Mouse (Mus musculus) cortical plate, adult 2 months (tissue): ENCODE measurements around the gene Cox7a1. TPM values are rescaled to one million over a fixed set of nuclear protein-coding genes. Genes with fewer than 3 reads are reported as not detected.

ENCODE experiments used
- H3K27ac ChIP-seq: fragments of 200-500 bp; 2 replicates; pipeline ENCODE4 v1.5.1; 2012; ENCODE audit warnings: low read length, control low read depth, inconsistent platforms; ENCODE audit not compliant: insufficient read depth
- H3K4me1 ChIP-seq: fragments of 200-500 bp; 2 replicates; pipeline ENCODE4 v1.6.1; 2011; ENCODE audit warnings: low read length; ENCODE audit not compliant: control insufficient read depth, insufficient read depth
- H3K4me3 ChIP-seq: fragments of 200-500 bp; 2 replicates; pipeline ENCODE4 v1.5.1; 2011; ENCODE audit warnings: mild to moderate bottlenecking, low read length, control low read depth; ENCODE audit not compliant: insufficient read depth
- CTCF ChIP-seq: fragments of 200-500 bp; IDR thresholded peaks from 2 replicates; pipeline ENCODE4 v1.5.1; 2011; ENCODE audit warnings: mild to moderate bottlenecking, control low read depth, low read length; ENCODE audit not compliant: insufficient read depth; ENCODE audit errors: extremely low read depth
- POLR2A ChIP-seq: fragments of 200-500 bp; IDR thresholded peaks from 2 replicates; pipeline ENCODE4 v1.6.1; 2011; ENCODE audit warnings: mild to moderate bottlenecking, low read length, control low read depth; ENCODE audit not compliant: insufficient read depth; ENCODE audit errors: extremely low read depth
- polyA plus RNA-seq: library from polyadenylated mRNA; depleted of rRNA; stranded (reverse); fragments of >200 nt; gene quantifications from 2 replicates; pipeline ENCODE4 v1.2.3, GENCODE M21; 2012

Cox7a1 gene
- polyA plus RNA-seq, 1 experiment = 7.4 TPM

DNA sequence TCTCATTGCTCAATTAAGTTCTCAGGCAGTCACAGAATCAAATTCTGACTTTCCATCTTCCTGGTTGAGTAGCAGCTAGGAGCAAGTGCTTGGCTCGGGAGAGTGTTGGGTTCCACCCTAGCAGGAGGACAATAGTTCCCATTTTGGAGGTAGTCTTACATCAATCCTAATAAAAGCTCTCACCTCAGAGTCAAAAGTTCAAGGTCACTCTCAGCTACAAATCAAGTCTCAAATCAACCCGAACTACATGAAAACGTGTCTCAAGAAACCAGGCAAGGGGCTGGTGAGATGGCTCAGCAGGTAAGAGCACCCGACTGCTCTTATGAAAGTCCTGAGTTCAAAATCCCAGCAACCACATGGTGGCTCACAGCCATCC, 5.2 kb downstream of the Cox7a1 start:
- Histone ChIP-seq H3K27ac (no peak overlapping the region), H3K4me1 (no peaks in the 10 kb centered on the region), H3K4me3 (no peak overlapping the region)
- TF ChIP-seq POLR2A (no peak), CTCF (no peak)

GRCm38 (mm10) chr7:30192088-30192487, 8.1 kb downstream of the Cox7a1 start:
- Histone ChIP-seq H3K27ac (no peak overlapping the region), H3K4me3 (no peak overlapping the region), H3K4me1 (no peaks in the 10 kb centered on the region)
- TF ChIP-seq POLR2A (no peak), CTCF (no peak)

- H3K27ac ChIP-seq = no peak overlapping the region
- TF ChIP-seq POLR2A (no peak), CTCF (no peak)
Measured at GRCm38 (mm10) chr7:30193013-30193412, 9.1 kb downstream of the Cox7a1 start.

DNA sequence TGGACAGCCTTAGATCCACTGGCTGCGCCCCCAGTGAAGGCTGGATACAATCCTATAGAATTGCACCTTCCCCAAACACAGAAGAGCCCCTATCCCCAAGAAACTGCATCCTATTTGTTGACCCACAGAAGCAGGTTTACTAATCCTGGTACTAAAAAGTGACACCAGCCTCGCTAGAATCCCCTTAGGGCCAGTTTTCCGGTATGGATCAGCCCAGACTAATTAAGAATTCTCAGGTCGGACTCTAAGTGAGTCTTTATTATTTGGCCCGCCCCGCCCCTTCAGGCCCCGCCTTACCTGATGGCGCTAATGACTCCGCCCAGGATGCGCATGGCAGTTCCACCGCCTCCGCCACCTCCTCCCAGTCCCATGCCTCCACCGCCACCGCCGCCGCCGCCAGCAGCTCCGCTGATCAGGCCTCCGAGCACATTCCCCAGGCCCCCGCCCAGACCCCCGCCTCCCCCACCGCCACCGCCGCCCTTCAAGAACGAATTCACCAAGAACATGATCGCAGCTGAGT, 9.7 kb downstream of the Cox7a1 start:
- Histone ChIP-seq H3K27ac (no peak overlapping the region), H3K4me1 (no peaks in the 10 kb centered on the region), H3K4me3 (peak overlapping the region; percentile 72)
- TF ChIP-seq CTCF (no peak), POLR2A (0 out of 2 replicates have a peak, but pooled peaks have one; percentile 13)

More at GRCm38 (mm10) chr7:30193013-30193412, 9.1 kb downstream of the Cox7a1 start:
- no peaks in the 10 kb centered on the region for H3K4me1 ChIP-seq
- H3K4me3 ChIP-seq = peak overlapping the region; percentile 72

- no peak for TF ChIP-seq CTCF
- TF ChIP-seq POLR2A = no peak
- Histone ChIP-seq H3K27ac (peak overlapping the region; percentile 33), H3K4me1 (no peaks in the 10 kb centered on the region), H3K4me3 (peak overlapping the region; percentile 72)
Measured at GRCm38 (mm10) chr7:30194101-30194831, 10.3 kb downstream of the Cox7a1 start.

DNA sequence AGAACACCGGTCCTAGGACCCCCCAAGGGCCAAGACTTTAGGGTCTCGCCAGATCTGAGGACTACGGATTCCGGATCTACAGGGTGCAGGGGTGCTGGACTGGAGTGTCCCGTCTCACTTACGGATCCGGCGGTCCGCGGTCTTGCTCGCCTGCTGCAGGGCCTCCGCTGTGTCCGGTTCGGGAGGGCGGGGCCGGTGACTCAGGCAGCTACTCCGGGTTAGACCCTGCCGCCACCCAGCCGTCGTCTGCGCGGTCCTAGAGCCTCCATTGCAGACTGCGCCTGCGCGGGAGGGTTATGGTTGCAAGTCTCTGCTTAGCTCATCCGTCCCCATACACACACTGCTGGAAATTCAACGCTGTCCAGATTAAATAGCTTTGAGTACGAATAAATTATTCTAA, 10.9 kb downstream of the Cox7a1 start:
- Histone ChIP-seq H3K4me3 (peak overlapping the region; percentile 72), H3K27ac (peak overlapping the region; percentile 33), H3K4me1 (no peaks in the 10 kb centered on the region)
- TF ChIP-seq CTCF (no peak), POLR2A (peak; percentile 70; the same call in 1 of the 2 replicates)

DNA sequence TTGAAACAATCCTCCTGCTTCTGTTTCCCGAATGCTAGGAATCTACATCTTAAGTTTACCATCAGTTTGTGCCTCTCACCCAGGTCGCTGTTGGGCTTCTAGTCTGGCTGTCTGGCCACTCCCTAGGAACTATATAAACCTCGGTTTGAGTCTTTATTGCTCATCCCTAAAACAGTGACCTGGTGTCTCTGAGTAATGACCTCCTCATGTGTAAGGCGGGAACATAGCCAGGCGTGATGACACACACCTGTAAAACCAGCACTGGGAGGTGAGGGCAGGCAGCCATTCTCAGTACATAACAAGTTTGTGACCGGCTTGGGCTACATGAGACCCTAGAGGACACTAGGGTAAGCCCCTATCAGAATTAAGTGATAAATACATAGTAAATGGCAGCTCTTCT, 11.5 kb downstream of the Cox7a1 start:
- TF ChIP-seq CTCF (no peak), POLR2A (no peak)
- H3K27ac ChIP-seq = no peak overlapping the region
- H3K4me1 ChIP-seq = no peaks in the 10 kb centered on the region
- H3K4me3 ChIP-seq = peak overlapping the region; percentile 72; the same call in 1 of the 2 replicates

DNA sequence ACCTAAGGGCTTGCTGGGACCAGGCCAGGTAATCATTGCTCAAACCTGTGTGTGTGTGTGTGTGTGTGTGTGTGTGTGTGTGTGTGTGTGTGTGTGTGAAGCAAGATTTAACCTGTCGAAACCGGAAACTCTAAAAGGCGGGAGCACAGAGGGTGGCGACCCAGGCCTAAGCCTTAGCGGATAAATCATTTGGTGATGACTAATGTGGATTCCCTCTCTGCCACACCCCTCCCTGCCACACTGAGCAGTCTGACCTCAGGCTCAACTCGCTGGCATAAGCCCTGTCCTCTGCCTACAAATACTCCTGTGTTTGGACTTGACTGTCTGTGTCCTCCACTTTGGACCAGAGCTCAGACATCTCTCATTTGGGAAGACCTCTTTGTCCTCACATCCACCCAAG, 12.2 kb downstream of the Cox7a1 start:
- H3K4me1 ChIP-seq = no peaks in the 10 kb centered on the region
- TF ChIP-seq POLR2A = no peak
- TF ChIP-seq CTCF = no peak
- no peak overlapping the region for H3K27ac ChIP-seq
- H3K4me3 ChIP-seq = no peak overlapping the region

GRCm38 (mm10) chr7:30197592-30198129, 13.7 kb downstream of the Cox7a1 start:
- Histone ChIP-seq H3K4me3 (no peak overlapping the region), H3K27ac (no peak overlapping the region), H3K4me1 (no peaks in the 10 kb centered on the region)
- TF ChIP-seq CTCF (no peak), POLR2A (no peak)

DNA sequence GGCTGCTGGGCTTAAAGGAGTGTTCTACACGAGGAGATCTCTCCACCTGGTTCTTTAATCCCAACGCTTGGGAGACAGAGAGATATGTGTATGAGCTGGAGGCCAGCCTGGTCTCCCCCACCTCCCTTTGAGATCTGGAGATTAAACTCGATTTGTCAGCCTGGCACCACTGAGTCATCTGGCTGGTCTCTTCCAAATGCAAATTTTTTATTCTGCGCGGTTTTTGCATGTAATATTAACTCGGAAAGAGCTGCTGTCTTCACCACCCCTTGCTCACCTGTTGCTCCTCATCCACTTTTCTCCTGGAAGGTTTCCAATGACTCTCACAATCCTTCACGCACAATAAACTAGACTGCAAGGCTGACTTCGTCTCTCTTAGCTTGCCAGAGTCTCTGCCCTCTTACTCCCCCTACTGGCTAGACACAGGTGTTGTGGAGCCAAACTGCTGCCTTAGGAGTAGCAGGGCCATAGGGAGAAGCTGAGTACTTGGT, 14.6 kb downstream of the Cox7a1 start, which contains the start of gene Capns1:
Capns1 (minus strand) TSS at position 331 of the 491 bp plus-strand sequence.
- TF ChIP-seq POLR2A = no peak
- TF ChIP-seq CTCF = peak; percentile 91
- no peaks in the 10 kb centered on the region for H3K4me1 ChIP-seq
- no peak within 1 kb of the TSS for H3K27ac ChIP-seq
- H3K4me3 ChIP-seq = no peak within 1 kb of the TSS; the same call in 1 of the 2 replicates
